Mouse (Mus musculus) ES-E14 (cell line): ENCODE results near the gene Cdh26. TPM values are rescaled to one million over a fixed set of nuclear protein-coding genes. Genes with fewer than 3 reads are reported as not detected.

ENCODE experiments used
- DNase-seq: peaks from one replicate; pipeline ENCODE4 v3.0.0-alpha.2; 2013; ENCODE audit warnings: low read depth, low spot score
- H3K27ac ChIP-seq: 2 replicates; pipeline ENCODE4 v1.5.1; 2012; ENCODE audit warnings: low read depth, mild to moderate bottlenecking, low read length, moderate library complexity, mixed read lengths; ENCODE audit not compliant: poor library complexity, insufficient read depth, severe bottlenecking
- H3K36me3 ChIP-seq: 2 replicates; pipeline ENCODE4 v1.6.1; 2012; ENCODE audit warnings: mild to moderate bottlenecking, low read length, moderate library complexity, mixed read lengths; ENCODE audit not compliant: control insufficient read depth, poor library complexity, insufficient read depth, severe bottlenecking
- H3K4me1 ChIP-seq, 2 experiments: fragments of 150-350 bp in 1 of 2; sonication (generic) in 1 of 2; 2 replicates each; pipeline ENCODE4 v1.6.1; 2012; ENCODE audit warnings: low read length in 2 of 2, mild to moderate bottlenecking in 1 of 2, mixed read lengths in 1 of 2; ENCODE audit not compliant: control insufficient read depth in 2 of 2, insufficient read depth in 2 of 2, poor library complexity in 1 of 2
- H3K4me3 ChIP-seq, 2 experiments: fragments of 150-350 bp in 1 of 2; sonication (generic) in 1 of 2; 2 replicates each; pipeline ENCODE4 v1.5.1; 2012; ENCODE audit warnings: low read length in 2 of 2, low read depth in 1 of 2, mild to moderate bottlenecking in 1 of 2, mixed read lengths in 1 of 2; ENCODE audit not compliant: insufficient read depth in 1 of 2, poor library complexity in 1 of 2, severe bottlenecking in 1 of 2
- H3K9ac ChIP-seq: 2 replicates; pipeline ENCODE4 v1.6.1; 2012; ENCODE audit warnings: low read depth, mild to moderate bottlenecking, low read length, mixed read lengths; ENCODE audit not compliant: poor library complexity, insufficient read depth, severe bottlenecking
- H3K9me3 ChIP-seq: fragments of 150-350 bp; sonication (generic); 2 replicates; pipeline ENCODE4 v1.6.1; 2012; ENCODE audit warnings: low read depth, mild to moderate bottlenecking, low read length; ENCODE audit not compliant: control insufficient read depth, insufficient read depth
- CHD2 ChIP-seq: IDR thresholded peaks from 2 replicates; pipeline ENCODE4 v1.6.1; 2014; ENCODE audit warnings: mild to moderate bottlenecking, low read depth, low read length, inconsistent platforms
- HCFC1 ChIP-seq: IDR thresholded peaks from 2 replicates; pipeline ENCODE4 v1.6.1; 2012; ENCODE audit warnings: low read length, inconsistent platforms, borderline replicate concordance; ENCODE audit not compliant: insufficient read depth
- MAFK ChIP-seq: IDR thresholded peaks from 2 replicates; pipeline ENCODE4 v1.6.1; 2014; ENCODE audit warnings: mild to moderate bottlenecking, low read depth, low read length, inconsistent platforms; ENCODE audit not compliant: insufficient read depth
- ZC3H11A ChIP-seq: IDR thresholded peaks from 2 replicates; pipeline ENCODE4 v1.6.1; 2012; ENCODE audit warnings: low read depth, mild to moderate bottlenecking, inconsistent platforms, low read length, borderline replicate concordance
- ZNF384 ChIP-seq: IDR thresholded peaks from 2 replicates; pipeline ENCODE4 v1.6.1; 2012; ENCODE audit warnings: low read depth, low read length, inconsistent platforms
- in situ Hi-C, 2 experiments: fragments of 600-800 bp; cut with MboI; formaldehyde crosslinking; loops; one replicate each; pipeline ENCODE4 v1.15.1; 2025; ENCODE audit warnings: low sequenced_read_pairs in 2 of 2, inconsistent platforms in 1 of 2; ENCODE audit not compliant: unreplicated experiment in 2 of 2
- total RNA-seq: library from RNA; depleted of rRNA; stranded (reverse); fragments of 300-350 nt; gene quantifications from 2 replicates; pipeline ENCODE4 v1.2.3, GENCODE M21; 2012

The Cdh26 gene
- total RNA-seq, 1 experiment, result 0.22 TPM

DNA sequence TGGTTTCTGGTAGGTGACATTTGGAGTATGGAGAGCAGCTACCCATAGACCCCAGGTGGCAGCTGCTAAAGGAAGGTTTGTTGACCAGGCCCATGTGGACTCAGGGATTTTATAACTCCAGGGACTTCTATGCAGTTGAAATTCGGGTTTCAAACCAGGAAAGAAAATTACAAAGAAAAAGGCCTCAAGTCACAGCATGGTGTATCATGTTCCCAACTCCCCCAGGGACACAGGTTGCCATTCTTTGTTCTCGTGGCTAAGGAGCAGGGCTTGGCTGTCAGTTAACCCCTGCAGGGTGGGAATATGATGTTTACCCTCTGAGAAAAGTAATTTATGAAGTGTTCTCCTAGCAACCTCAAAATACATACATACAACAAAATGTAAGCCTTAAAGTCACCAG lies 19.9 kb downstream of the Cdh26 start:
- H3K9ac ChIP-seq, result no peak overlapping the region
- TF ChIP-seq ZNF384, result no peak
- no peak for TF ChIP-seq MAFK
- TF ChIP-seq CHD2, result no peak
- TF ChIP-seq HCFC1, result no peak
- no peak for TF ChIP-seq ZC3H11A
- no peak overlapping the region for H3K4me3 ChIP-seq
- no peak overlapping the region for H3K27ac ChIP-seq
- no peaks in the 10 kb centered on the region for H3K9me3 ChIP-seq
- H3K36me3 ChIP-seq, result no peaks in the 10 kb centered on the region
- no peaks in the 10 kb centered on the region for H3K4me1 ChIP-seq
- no peak for DNase-seq
- in situ Hi-C loops, result no loop called here

DNA sequence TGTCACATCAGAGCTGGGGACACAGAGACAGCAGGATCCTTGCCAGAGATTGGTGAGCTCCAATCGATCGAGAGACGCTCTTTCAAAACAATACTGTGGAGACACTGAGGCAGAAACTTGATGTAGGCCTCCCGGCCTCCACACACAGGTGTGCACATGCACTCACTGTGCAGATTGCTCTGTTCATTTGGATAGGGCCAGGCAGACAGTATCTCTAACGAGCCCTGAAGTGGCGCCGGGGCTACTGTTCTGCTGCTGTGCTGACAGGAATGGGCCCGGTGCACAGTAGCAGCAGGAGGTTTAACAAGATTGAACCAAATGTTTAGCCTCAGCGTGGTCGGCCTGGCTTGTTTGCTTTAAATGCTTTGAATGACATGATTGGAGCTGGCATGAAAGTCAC lies 20.6 kb downstream of the Cdh26 start:
- H3K4me3 ChIP-seq, result no peak overlapping the region
- no peaks in the 10 kb centered on the region for H3K9me3 ChIP-seq
- no peak overlapping the region for H3K9ac ChIP-seq
- H3K36me3 ChIP-seq, result no peaks in the 10 kb centered on the region
- no peak for DNase-seq
- no peak for TF ChIP-seq ZC3H11A
- TF ChIP-seq HCFC1, result no peak
- TF ChIP-seq ZNF384, result no peak
- no peak for TF ChIP-seq MAFK
- no peak for TF ChIP-seq CHD2
- H3K27ac ChIP-seq, result no peak overlapping the region
- in situ Hi-C loops, result no loop called here
- H3K4me1 ChIP-seq, result no peaks in the 10 kb centered on the region

DNA sequence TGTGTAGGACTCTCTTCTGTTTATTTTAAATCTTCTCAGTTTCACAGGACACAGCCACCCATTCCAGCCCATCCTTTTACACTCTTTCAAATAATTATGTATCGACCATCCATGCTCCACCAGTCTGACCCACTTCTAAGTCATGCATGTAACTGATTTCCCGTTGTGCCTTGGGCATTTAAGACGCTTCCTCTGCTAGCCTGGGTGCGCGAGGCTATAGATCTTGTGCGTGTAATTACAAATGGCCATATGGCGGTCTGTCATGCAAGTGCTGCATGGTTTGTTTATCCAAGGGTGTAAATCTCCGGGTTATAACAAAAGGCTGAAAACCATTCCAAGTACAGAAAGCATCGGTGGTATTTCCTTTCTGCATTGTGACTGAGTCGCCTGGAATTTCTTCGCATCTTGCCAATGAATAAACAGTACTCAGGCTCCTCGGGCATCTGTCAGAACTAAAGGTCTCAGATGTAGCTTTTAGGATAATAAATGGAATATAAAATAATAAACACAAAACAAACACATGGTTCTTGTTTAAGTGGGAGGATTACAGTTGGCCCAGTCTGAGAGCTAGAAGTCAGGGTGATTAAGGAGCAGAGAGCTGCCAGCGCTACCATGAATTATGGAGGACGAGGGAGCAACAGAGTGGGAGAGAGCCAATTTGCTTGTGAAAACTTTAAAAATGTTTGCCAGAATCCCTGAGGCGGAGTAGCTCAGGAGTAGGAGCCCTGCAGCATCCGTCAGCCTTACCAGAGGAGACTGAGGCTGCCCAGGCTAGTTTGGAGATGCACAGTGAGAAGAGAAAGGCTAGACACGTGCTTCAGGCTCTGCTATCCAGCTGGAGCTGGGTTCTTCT lies 24.6 kb downstream of the Cdh26 start:
- no peaks in the 10 kb centered on the region for H3K4me1 ChIP-seq
- H3K4me3 ChIP-seq, result no peak overlapping the region
- H3K9me3 ChIP-seq, result no peaks in the 10 kb centered on the region
- no peak overlapping the region for H3K9ac ChIP-seq
- TF ChIP-seq ZNF384 (no peak), HCFC1 (no peak), ZC3H11A (no peak), CHD2 (no peak), MAFK (no peak)
- no peak overlapping the region for H3K27ac ChIP-seq
- in situ Hi-C loops, result no loop called here
- no peak for DNase-seq
- H3K36me3 ChIP-seq, result no peaks in the 10 kb centered on the region

DNA sequence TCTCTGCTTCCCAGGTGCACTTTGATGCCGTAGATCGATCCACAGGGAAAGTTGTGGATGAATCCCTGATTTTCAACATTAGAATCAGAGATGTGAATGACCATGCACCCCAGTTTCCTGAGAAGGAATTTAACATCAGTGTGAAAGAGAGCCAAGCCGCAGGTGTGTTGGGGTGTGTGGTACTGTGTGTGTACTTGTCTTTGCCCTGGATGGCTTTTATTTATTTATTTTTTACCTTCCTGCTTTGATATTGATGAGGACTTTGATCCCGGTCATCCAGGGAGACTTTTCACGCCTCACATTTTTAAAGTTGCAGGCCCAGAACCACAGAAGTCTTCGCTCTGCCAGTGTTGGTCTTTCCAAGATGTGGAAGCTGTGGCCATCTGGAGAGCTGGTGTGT lies 27.1 kb downstream of the Cdh26 start:
- Histone ChIP-seq H3K36me3 (no peaks in the 10 kb centered on the region), H3K4me1 (no peaks in the 10 kb centered on the region), H3K4me3 (no peak overlapping the region), H3K9me3 (no peaks in the 10 kb centered on the region), H3K9ac (no peak overlapping the region), H3K27ac (no peak overlapping the region)
- no peak for DNase-seq
- in situ Hi-C loops, result no loop called here
- TF ChIP-seq CHD2 (no peak), ZC3H11A (no peak), MAFK (no peak)

DNA sequence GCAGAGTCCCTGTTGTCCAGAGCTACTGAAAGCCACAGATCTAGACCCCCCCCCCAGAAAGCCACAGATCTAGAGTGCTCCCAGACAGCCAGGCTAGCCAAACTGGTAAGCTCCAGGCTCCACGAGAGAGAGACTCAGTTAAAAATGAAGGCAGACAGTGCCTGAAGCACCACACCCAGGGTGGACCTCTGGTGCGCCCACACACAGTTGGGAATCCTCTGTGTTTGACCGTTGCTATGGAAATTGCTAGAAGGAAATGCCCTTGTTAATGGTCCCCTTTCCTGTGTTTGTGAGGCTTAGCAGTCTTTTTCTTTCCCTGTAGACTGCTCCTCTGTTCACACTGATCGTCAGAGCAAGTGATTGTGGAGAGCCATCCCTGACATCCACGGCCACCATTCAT lies 30.0 kb downstream of the Cdh26 start:
- in situ Hi-C loops, result no loop called here
- DNase-seq, result peak; percentile 13
- TF ChIP-seq ZNF384, result no peak
- no peak for TF ChIP-seq CHD2
- no peak for TF ChIP-seq ZC3H11A
- no peak for TF ChIP-seq HCFC1
- TF ChIP-seq MAFK, result no peak

More for the DNA sequence above, 30.0 kb downstream of the Cdh26 start:
- Histone ChIP-seq H3K4me1 (no peaks in the 10 kb centered on the region), H3K4me3 (no peak overlapping the region), H3K9ac (no peak overlapping the region), H3K9me3 (no peaks in the 10 kb centered on the region), H3K27ac (no peak overlapping the region), H3K36me3 (no peaks in the 10 kb centered on the region)
